Mouse (Mus musculus) ES-Bruce4 (cell line): ENCODE results near the gene Fn3krp. TPM values are rescaled to one million over a fixed set of nuclear protein-coding genes. Genes with fewer than 3 reads are reported as not detected.

Experiments
- H3K27ac ChIP-seq: 2 replicates; pipeline ENCODE4 v1.5.1; 2012; ENCODE audit warnings: low read length, inconsistent platforms; ENCODE audit not compliant: insufficient read depth
- H3K27me3 ChIP-seq: 2 replicates; pipeline ENCODE4 v1.6.1; 2012; ENCODE audit warnings: mild to moderate bottlenecking, low read length, inconsistent platforms; ENCODE audit not compliant: control insufficient read depth, poor library complexity, insufficient read depth, severe bottlenecking
- H3K36me3 ChIP-seq: 2 replicates; pipeline ENCODE4 v1.6.1; 2012; ENCODE audit warnings: inconsistent platforms, mild to moderate bottlenecking, low read length, moderate library complexity; ENCODE audit not compliant: control insufficient read depth, poor library complexity, insufficient read depth, severe bottlenecking
- H3K4me1 ChIP-seq: one replicate; pipeline ENCODE4 v1.8.1; 2011; ENCODE audit warnings: low read length; ENCODE audit not compliant: control insufficient read depth, insufficient read depth
- H3K4me3 ChIP-seq: 2 replicates; pipeline ENCODE4 v1.5.1; 2011; ENCODE audit warnings: low read depth, mild to moderate bottlenecking, low read length
- H3K9ac ChIP-seq: 2 replicates; pipeline ENCODE4 v1.6.1; 2012; ENCODE audit warnings: low read depth, mild to moderate bottlenecking, inconsistent platforms; ENCODE audit not compliant: poor library complexity, severe bottlenecking
- H3K9me3 ChIP-seq: replicated peaks from 2 replicates; pipeline ENCODE4 v1.6.1; 2012; ENCODE audit warnings: mild to moderate bottlenecking, low read length, inconsistent platforms; ENCODE audit not compliant: control insufficient read depth, poor library complexity, insufficient read depth, severe bottlenecking
- CTCF ChIP-seq: IDR thresholded peaks from one replicate; pipeline ENCODE4 v1.8.1; 2011; ENCODE audit warnings: low read depth, low read length
- EP300 ChIP-seq: IDR thresholded peaks from 2 replicates; pipeline ENCODE4 v1.6.1; 2011; ENCODE audit warnings: low read depth, low read length; ENCODE audit not compliant: insufficient read depth
- POLR2A ChIP-seq: IDR thresholded peaks from one replicate; pipeline ENCODE4 v1.8.1; 2011; ENCODE audit warnings: low read length; ENCODE audit not compliant: insufficient read depth
- polyA plus RNA-seq: library from polyadenylated mRNA; stranded (reverse); fragments of >200 nt; gene quantifications from 2 replicates; pipeline ENCODE4 v1.2.4, GENCODE M21; 2011; ENCODE audit warnings: low read depth; ENCODE audit not compliant: missing spikeins, insufficient read depth, insufficient read length

Gene Fn3krp
- polyA plus RNA-seq, 1 experiment, result 15.6 TPM

DNA sequence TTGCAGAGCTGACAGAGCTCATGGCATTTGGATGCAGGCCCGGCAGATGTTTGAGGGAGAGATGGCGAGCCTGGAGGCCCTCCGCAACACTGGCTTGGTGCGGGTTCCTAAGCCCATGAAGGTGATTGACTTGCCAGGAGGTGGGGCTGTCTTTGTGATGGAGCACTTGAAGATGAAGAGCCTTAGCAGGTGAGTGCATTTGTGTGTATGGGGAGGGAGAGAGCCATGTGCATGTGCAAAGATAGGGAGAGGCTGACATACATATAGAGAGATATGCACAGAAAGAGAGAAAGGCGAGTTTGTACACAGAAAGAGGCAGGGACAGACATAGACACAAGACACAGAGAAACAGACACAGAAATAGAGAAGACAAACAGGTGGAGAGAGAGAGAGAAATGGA is 16.0 kb downstream of the Fn3krp start:
- no peaks in the 10 kb centered on the region for H3K4me1 ChIP-seq

DNA sequence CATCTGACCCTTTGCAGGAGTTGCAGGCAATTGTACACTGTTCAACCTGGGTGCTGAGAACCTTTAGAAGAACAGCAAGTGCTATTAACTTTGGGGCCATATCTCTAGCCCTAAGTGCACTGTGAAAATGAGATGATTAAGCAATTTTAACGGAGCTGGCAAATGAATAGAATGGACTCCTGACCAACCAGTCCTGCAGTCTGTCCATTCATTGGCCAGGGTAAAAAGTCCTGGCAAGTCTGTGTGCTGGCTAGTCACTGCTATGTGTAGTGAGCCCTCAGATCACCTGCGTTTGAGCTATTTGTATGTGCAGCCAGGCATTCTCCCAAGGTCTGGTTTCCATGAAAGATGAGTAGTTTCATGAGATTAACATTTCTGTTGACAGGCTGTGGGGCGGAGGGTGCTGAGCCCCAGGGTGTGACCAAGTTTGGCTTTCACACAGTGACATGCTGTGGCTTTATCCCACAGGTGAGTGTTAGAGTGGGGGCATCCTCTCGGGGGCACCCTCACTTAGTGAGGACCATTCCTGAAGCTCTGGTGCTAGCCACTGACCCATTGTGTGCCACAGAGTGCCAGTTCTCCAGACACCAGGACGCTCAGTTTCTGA is 18.6 kb downstream of the Fn3krp start:
- no peak overlapping the region for H3K4me3 ChIP-seq
- H3K27me3 ChIP-seq, result no peaks in the 10 kb centered on the region
- no peaks in the 10 kb centered on the region for H3K4me1 ChIP-seq
- no peak overlapping the region for H3K9ac ChIP-seq
- no peak overlapping the region for H3K27ac ChIP-seq
- H3K9me3 ChIP-seq, result no peaks in the 10 kb centered on the region
- TF ChIP-seq EP300, result no peak
- TF ChIP-seq POLR2A, result no peak
- TF ChIP-seq CTCF, result no peak
- no peaks in the 10 kb centered on the region for H3K36me3 ChIP-seq

More for the DNA sequence above, 16.0 kb downstream of the Fn3krp start:
- no peak overlapping the region for H3K9ac ChIP-seq
- H3K27me3 ChIP-seq, result no peaks in the 10 kb centered on the region
- H3K36me3 ChIP-seq, result no peaks in the 10 kb centered on the region
- H3K4me3 ChIP-seq, result no peak overlapping the region
- TF ChIP-seq EP300, result no peak
- TF ChIP-seq POLR2A, result no peak
- H3K9me3 ChIP-seq, result no peaks in the 10 kb centered on the region
- H3K27ac ChIP-seq, result no peak overlapping the region

DNA sequence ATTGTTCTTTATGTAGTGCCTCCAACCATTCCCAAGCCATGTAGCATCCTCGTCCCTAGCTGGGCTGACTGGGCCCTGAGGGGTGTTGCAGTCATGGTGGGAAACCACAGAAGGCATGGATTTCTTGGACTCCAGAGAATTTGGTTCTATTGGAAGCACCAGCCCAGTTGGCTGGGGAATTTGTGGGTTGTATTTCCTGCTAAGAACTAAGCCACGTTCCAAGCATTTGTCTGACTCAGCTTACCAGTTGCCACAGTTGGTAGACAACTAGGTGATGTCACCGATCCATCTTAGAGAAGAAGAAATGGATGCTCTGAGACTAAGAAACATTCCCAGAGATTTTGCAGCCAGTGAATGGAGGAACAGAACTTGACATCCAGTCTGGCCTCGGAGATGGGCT is 20.5 kb downstream of the Fn3krp start:
- H3K4me3 ChIP-seq, result no peak overlapping the region
- no peaks in the 10 kb centered on the region for H3K36me3 ChIP-seq
- TF ChIP-seq EP300 (no peak), CTCF (no peak)
- no peak overlapping the region for H3K9ac ChIP-seq
- H3K27ac ChIP-seq, result no peak overlapping the region
- H3K4me1 ChIP-seq, result no peaks in the 10 kb centered on the region
- no peaks in the 10 kb centered on the region for H3K27me3 ChIP-seq
- H3K9me3 ChIP-seq, result no peaks in the 10 kb centered on the region

DNA sequence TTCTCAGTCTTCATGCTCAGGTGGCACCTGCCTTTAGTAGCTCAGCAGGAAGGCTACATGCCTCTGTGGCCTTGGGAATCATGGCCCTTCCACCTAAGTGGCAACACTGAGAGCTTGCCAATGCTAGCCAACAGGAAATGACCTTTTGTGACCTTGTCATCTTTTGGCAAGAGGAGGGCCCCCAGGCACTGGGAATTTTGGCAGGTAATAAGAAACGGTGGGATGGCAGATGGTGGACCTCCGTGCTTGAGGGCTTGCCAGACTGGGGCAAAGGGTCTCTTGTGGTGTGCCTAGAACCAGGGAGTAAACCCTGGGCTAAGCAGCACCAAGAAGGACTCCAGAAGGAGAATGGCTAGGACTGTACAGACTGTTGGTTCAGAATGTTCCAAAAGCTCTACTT is 20.9 kb downstream of the Fn3krp start:
- Histone ChIP-seq H3K27me3 (no peaks in the 10 kb centered on the region), H3K4me1 (no peaks in the 10 kb centered on the region), H3K9ac (no peak overlapping the region), H3K27ac (no peak overlapping the region), H3K4me3 (no peak overlapping the region), H3K9me3 (no peaks in the 10 kb centered on the region), H3K36me3 (no peaks in the 10 kb centered on the region)
- TF ChIP-seq POLR2A, result no peak
- no peak for TF ChIP-seq EP300
- no peak for TF ChIP-seq CTCF

DNA sequence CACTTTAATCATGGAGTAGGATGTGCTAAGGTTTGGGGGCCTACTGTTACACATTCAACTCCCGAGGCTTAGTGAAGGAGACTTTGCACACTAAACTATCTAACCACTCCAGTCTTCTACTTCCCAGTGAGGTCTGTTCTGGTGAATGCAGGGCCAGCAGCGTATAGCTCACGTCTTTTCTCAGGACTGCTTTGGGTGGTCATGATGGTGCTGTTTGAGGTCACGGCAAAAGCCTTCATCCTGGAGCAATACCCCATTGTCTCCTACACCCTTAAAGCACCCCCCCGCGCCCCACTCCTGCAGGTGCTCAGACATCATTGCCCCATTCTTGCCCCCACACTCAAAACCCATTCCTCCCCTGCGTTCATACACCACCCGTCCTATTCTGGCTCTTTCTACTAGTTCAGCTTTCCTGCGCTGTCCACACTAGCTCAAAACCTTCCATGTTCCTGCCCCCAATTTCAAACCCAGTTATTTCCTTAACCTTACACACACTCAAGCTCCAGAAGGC is 30.1 kb downstream of the Fn3krp start:
- Histone ChIP-seq H3K4me1 (no peaks in the 10 kb centered on the region), H3K27me3 (no peaks in the 10 kb centered on the region), H3K4me3 (peak overlapping the region; percentile 96), H3K27ac (no peak overlapping the region), H3K9me3 (no peaks in the 10 kb centered on the region), H3K9ac (0 out of 2 replicates have a peak overlapping the region, but pooled peaks have one; percentile 7), H3K36me3 (no peaks in the 10 kb centered on the region)
- no peak for TF ChIP-seq POLR2A
- no peak for TF ChIP-seq CTCF
- no peak for TF ChIP-seq EP300

DNA sequence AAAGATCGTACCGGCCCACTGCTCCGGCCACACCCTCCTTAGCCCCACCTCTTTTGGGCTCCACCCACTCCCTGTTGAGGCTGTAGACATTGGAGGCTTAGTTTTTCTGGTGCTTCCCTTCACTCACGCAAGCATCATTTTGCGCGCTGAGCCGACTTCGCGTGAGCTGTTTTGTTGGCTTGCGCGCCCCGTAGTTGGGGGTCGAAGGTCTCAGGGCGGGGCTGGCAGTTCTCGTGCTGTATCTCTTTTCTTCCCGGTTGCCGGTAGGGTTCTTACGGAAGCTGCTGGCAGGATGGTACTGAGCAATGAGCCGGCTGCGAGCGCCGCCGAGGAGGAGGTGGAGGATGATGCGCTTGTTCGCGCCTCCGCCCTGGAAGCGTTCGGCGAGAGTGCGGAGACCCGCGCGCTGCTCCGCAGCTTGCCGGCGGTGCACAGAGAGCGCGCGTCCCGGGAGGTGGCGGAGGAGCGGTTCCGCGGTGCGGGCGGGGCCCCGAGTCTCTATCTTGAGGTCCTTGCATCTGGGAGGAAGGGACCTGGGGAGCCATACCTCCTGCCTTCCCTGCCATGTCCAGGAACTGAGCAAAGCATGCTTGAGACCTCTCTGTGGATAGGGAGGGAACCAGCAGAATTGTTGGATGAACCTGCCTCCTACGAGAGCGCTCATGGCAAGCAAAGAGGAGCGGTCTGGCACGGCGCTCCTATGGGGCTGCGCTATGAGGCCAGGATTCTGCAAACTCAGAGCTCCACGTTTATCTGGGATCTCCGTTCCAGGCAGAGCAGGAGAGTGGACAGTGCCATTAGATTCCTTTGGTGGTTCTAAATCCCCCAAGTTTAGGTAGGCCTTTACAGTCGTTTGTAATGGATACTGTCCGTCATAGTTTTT is 30.8 kb downstream of the Fn3krp start, which contains the start of gene Tbcd:
Gene Tbcd (plus strand): TSS at position 197 of the 883 bp plus-strand sequence.
- Histone ChIP-seq H3K36me3 (no peaks in the 10 kb centered on the region), H3K9me3 (no peaks in the 10 kb centered on the region), H3K4me3 (peak within 1 kb of the TSS; percentile 96), H3K4me1 (no peaks in the 10 kb centered on the region), H3K9ac (peak within 1 kb of the TSS; percentile 82), H3K27me3 (no peaks in the 10 kb centered on the region), H3K27ac (no peak within 1 kb of the TSS)
- TF ChIP-seq CTCF (no peak), EP300 (peak; percentile 81), POLR2A (peak; percentile 37)
